Mouse (Mus musculus): ENCODE measurements around the gene Ncbp2. TPM values are rescaled to one million over a fixed set of nuclear protein-coding genes. Genes with fewer than 3 reads are reported as not detected.

Ncbp2 gene
- polyA plus RNA-seq, 1 experiment = 11.3 TPM

- H3K27me3 ChIP-seq (ENCODE audit: control insufficient read depth, insufficient read depth, low read length) = no peaks in the 10 kb centered on the region
- 89% methylated on average over 6 of the region's 6 CpGs for WGBS
- no peaks in the 10 kb centered on the region for H3K36me3 ChIP-seq (ENCODE audit: control insufficient read depth, insufficient read depth, low read length)
- no peak overlapping the region for H3K27ac ChIP-seq (ENCODE audit: control insufficient read depth, insufficient read depth, low read length)
- H3K4me3 ChIP-seq (ENCODE audit: control insufficient read depth, insufficient read depth, low read length) = no peak overlapping the region
- H3K4me1 ChIP-seq (replicated peaks; ENCODE audit: control insufficient read depth, insufficient read depth, low read length) = no peaks in the 10 kb centered on the region
- TF ChIP-seq POLR2A (IDR thresholded peaks at IDR 0.05; ENCODE audit: control insufficient read depth, extremely low read depth, insufficient read depth, low read length, poor library complexity) = no peak
- TF ChIP-seq CTCF (IDR thresholded peaks at IDR 0.05; ENCODE audit: borderline replicate concordance, control insufficient read depth, extremely low read depth, insufficient read depth, low read length, poor library complexity) = no peak
- DNase-seq = no peak
Measured at GRCm38 (mm10) chr16:31926091-31926490, 22.2 kb upstream of the Ncbp2 start.

- Histone ChIP-seq H3K4me3 (ENCODE audit: control insufficient read depth, insufficient read depth, low read length) (no peak overlapping the region), H3K36me3 (ENCODE audit: control insufficient read depth, insufficient read depth, low read length) (no peaks in the 10 kb centered on the region), H3K27me3 (ENCODE audit: control insufficient read depth, insufficient read depth, low read length) (no peaks in the 10 kb centered on the region), H3K4me1 (replicated peaks; ENCODE audit: control insufficient read depth, insufficient read depth, low read length) (no peaks in the 10 kb centered on the region), H3K27ac (ENCODE audit: control insufficient read depth, insufficient read depth, low read length) (no peak overlapping the region)
- DNase-seq = no peak
- TF ChIP-seq CTCF (IDR thresholded peaks at IDR 0.05; ENCODE audit: borderline replicate concordance, control insufficient read depth, extremely low read depth, insufficient read depth, low read length, poor library complexity) (no peak), POLR2A (IDR thresholded peaks at IDR 0.05; ENCODE audit: control insufficient read depth, extremely low read depth, insufficient read depth, low read length, poor library complexity) (no peak)
- WGBS = 92% methylated on average over 13 of the region's 13 CpGs
Measured at GRCm38 (mm10) chr16:31926547-31927182, 21.6 kb upstream of the Ncbp2 start.

- Histone ChIP-seq H3K27ac (ENCODE audit: control insufficient read depth, insufficient read depth, low read length) (no peak overlapping the region; the same call in 1 of the 2 replicates), H3K27me3 (ENCODE audit: control insufficient read depth, insufficient read depth, low read length) (no peaks in the 10 kb centered on the region), H3K4me1 (replicated peaks; ENCODE audit: control insufficient read depth, insufficient read depth, low read length) (no peaks in the 10 kb centered on the region), H3K36me3 (ENCODE audit: control insufficient read depth, insufficient read depth, low read length) (no peaks in the 10 kb centered on the region), H3K4me3 (ENCODE audit: control insufficient read depth, insufficient read depth, low read length) (no peak overlapping the region)
- DNase-seq = no peak
- TF ChIP-seq POLR2A (IDR thresholded peaks at IDR 0.05; ENCODE audit: control insufficient read depth, extremely low read depth, insufficient read depth, low read length, poor library complexity) = no peak
- no peak for TF ChIP-seq CTCF (IDR thresholded peaks at IDR 0.05; ENCODE audit: borderline replicate concordance, control insufficient read depth, extremely low read depth, insufficient read depth, low read length, poor library complexity)
- WGBS = 92% methylated on average over 5 of the region's 5 CpGs
Measured at GRCm38 (mm10) chr16:31927412-31927811, 20.9 kb upstream of the Ncbp2 start.

GRCm38 (mm10) chr16:31931330-31931729, 17.0 kb upstream of the Ncbp2 start:
- Histone ChIP-seq H3K27ac (ENCODE audit: control insufficient read depth, insufficient read depth, low read length) (no peak overlapping the region), H3K36me3 (ENCODE audit: control insufficient read depth, insufficient read depth, low read length) (no peaks in the 10 kb centered on the region), H3K27me3 (ENCODE audit: control insufficient read depth, insufficient read depth, low read length) (peaks cover 22% of the 10 kb centered on the region; the same call in 1 of the 2 replicates), H3K4me1 (replicated peaks; ENCODE audit: control insufficient read depth, insufficient read depth, low read length) (peaks cover 25% of the 10 kb centered on the region), H3K4me3 (ENCODE audit: control insufficient read depth, insufficient read depth, low read length) (no peak overlapping the region)
- 72% methylated on average over 17 of the region's 17 CpGs for whole genome bisulfite sequencing
- no peak for DNase-seq
- TF ChIP-seq CTCF (IDR thresholded peaks at IDR 0.05; ENCODE audit: borderline replicate concordance, control insufficient read depth, extremely low read depth, insufficient read depth, low read length, poor library complexity) = no peak
- no peak for TF ChIP-seq POLR2A (IDR thresholded peaks at IDR 0.05; ENCODE audit: control insufficient read depth, extremely low read depth, insufficient read depth, low read length, poor library complexity)

- WGBS = 81% methylated on average over 5 of the region's 5 CpGs
- H3K27ac ChIP-seq (ENCODE audit: control insufficient read depth, insufficient read depth, low read length) = no peak overlapping the region
- TF ChIP-seq POLR2A (IDR thresholded peaks at IDR 0.05; ENCODE audit: control insufficient read depth, extremely low read depth, insufficient read depth, low read length, poor library complexity) (no peak), CTCF (IDR thresholded peaks at IDR 0.05; ENCODE audit: borderline replicate concordance, control insufficient read depth, extremely low read depth, insufficient read depth, low read length, poor library complexity) (no peak)
- H3K27me3 ChIP-seq (ENCODE audit: control insufficient read depth, insufficient read depth, low read length) = peaks cover 24% of the 10 kb centered on the region; the same call in 1 of the 2 replicates
- DNase-seq = no peak
- H3K4me1 ChIP-seq (replicated peaks; ENCODE audit: control insufficient read depth, insufficient read depth, low read length) = peaks cover 25% of the 10 kb centered on the region
- no peaks in the 10 kb centered on the region for H3K36me3 ChIP-seq (ENCODE audit: control insufficient read depth, insufficient read depth, low read length)
- no peak overlapping the region for H3K4me3 ChIP-seq (ENCODE audit: control insufficient read depth, insufficient read depth, low read length)
Measured at GRCm38 (mm10) chr16:31932255-31932654, 16.1 kb upstream of the Ncbp2 start.

GRCm38 (mm10) chr16:31932840-31933697, 15.2 kb upstream of the Ncbp2 start:
- peak; percentile 31; the same call in 1 of the 2 replicates for TF ChIP-seq POLR2A (IDR thresholded peaks at IDR 0.05; ENCODE audit: control insufficient read depth, extremely low read depth, insufficient read depth, low read length, poor library complexity)
- peak; percentile 98 for TF ChIP-seq CTCF (IDR thresholded peaks at IDR 0.05; ENCODE audit: borderline replicate concordance, control insufficient read depth, extremely low read depth, insufficient read depth, low read length, poor library complexity)
- Histone ChIP-seq H3K36me3 (ENCODE audit: control insufficient read depth, insufficient read depth, low read length) (no peaks in the 10 kb centered on the region), H3K4me3 (ENCODE audit: control insufficient read depth, insufficient read depth, low read length) (peak overlapping the region; percentile 61), H3K4me1 (replicated peaks; ENCODE audit: control insufficient read depth, insufficient read depth, low read length) (peaks cover 25% of the 10 kb centered on the region), H3K27ac (ENCODE audit: control insufficient read depth, insufficient read depth, low read length) (no peak overlapping the region), H3K27me3 (ENCODE audit: control insufficient read depth, insufficient read depth, low read length) (peaks cover 24% of the 10 kb centered on the region; the same call in 1 of the 2 replicates)
- DNase-seq = peak; percentile 84
- WGBS = 2% methylated on average over 50 of the region's 50 CpGs
